Mouse (Mus musculus) ES-E14 (cell line): Measurements from ENCODE around the gene Med13l.

Experiments used
- CHD2 ChIP-seq: IDR thresholded peaks from 2 replicates; pipeline ENCODE4 v1.6.1; 2014; ENCODE audit warnings: mild to moderate bottlenecking, low read depth, low read length, inconsistent platforms
- MAFK ChIP-seq: IDR thresholded peaks from 2 replicates; pipeline ENCODE4 v1.6.1; 2014; ENCODE audit warnings: mild to moderate bottlenecking, low read depth, low read length, inconsistent platforms; ENCODE audit not compliant: insufficient read depth

DNA sequence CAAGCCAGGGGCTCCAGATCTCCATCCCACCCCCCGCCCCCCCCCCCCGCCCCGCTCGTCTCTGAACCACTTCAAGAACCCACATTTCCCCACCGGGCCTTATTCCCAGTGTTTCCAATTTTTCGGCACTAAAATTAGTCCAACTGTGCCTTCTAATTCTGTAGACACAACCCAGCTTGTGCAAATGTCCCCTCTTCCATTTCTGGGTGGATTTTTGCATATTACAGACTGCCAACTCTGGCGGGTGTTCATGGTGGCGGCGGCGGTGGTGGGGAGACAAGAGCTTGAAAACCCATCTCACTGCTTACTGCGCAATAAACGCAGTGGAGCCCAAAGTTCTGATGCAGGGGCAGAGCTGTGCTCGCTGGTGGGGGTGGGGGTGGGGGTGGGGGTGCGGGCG is 27.8 kb upstream of the Med13l start:
- no peak for TF ChIP-seq CHD2
- TF ChIP-seq MAFK, result no peak
